Mouse (Mus musculus) urinary bladder, postnatal 10 days (tissue): Measurements from ENCODE around the gene Phrf1.

Source experiments
- DNase-seq: peaks from one replicate; pipeline ENCODE4 v3.0.0; 2022; ENCODE audit warnings: low spot score

The Phrf1 gene

DNA sequence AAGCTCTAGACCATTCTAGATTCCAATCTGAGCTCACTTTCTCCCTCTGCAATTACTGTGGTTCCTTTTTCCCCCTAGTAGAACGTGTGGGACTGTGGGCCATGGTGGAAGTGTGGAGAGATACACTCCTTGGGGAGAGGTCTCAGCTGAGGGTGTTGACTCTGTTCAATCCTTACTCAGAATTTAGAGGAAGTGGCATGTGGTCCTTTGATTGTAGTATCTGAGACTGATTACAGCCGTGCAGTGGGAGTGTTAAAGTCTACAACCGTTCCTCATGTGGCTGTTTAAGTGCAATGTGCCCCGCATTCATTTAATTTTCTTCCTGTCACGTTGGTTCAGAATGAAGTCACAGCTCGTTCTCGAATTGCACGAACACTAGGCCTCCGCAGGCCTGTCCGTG lies 27.6 kb downstream of the Phrf1 start:
- DNase-seq, result no peak

DNA sequence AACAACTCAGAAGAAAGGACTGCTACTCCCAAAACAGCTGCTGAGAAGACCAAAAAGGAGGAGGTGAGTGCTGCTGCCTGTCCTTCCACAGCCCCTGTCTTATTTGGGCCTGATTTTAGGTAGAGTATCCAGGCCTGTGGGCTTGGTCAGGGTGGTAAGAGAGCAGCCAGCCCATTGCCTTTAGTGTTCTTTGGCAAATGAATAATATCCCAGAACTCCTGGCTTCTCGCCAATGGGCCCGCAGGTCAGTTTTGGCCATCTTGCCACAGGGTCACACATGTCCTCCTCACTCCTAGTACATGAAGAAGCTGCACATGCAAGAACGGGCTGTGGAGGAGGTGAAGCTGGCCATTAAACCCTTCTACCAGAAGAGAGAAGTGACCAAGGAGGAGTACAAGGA lies 32.9 kb downstream of the Phrf1 start:
- DNase-seq, result no peak

DNA sequence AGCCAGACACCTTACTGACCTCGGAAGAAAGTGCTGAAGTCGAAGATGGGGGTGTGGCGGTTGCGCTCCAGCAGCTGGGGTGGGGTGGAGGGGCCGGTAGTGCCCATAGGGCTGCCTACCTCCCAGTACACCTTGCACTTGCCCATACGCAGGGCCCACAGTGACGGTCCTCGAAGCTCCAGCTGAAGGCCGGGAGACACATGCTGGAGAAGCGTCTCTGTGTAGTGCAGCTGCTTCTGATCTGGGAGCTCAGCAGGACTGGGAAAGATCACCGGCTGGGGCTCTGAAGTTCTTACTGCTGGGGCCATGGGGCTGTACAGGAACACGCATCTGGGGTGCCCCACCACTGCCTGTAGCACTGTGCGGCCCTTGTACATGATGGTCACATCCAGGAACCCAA lies 35.1 kb downstream of the Phrf1 start:
- DNase-seq, result no peak

DNA sequence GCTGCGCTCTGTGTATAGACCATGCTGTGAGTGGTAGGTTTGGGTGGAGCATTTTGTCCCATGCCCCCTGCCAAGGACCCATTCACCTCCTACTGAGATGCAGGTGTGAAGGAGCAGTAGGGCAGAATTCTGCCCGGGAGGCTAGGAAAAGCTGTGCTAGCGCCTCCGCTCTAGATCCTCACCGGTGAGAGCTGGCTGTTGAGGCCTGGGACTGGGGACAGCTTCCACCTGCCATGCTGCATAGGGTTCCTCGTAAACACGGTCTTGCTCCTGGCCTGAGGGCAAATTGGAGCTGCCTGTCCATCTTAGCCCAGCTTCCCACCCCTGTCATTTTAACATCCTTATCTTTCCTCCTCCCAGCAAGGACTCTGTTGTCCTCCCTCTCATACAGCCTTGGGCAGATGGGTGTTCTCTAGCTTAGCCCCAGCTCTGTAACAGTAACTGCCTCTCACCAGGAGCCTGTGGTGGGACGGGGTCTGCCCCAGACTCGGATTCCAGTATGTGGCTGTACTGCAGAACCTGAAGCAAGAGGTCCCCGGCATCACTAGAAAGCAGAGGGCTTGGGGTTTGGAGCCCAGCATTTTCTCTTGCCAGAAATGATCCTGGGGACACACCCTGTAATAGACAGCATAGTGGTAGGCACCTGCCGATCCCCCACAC lies 35.6 kb downstream of the Phrf1 start:
- no peak for DNase-seq

DNA sequence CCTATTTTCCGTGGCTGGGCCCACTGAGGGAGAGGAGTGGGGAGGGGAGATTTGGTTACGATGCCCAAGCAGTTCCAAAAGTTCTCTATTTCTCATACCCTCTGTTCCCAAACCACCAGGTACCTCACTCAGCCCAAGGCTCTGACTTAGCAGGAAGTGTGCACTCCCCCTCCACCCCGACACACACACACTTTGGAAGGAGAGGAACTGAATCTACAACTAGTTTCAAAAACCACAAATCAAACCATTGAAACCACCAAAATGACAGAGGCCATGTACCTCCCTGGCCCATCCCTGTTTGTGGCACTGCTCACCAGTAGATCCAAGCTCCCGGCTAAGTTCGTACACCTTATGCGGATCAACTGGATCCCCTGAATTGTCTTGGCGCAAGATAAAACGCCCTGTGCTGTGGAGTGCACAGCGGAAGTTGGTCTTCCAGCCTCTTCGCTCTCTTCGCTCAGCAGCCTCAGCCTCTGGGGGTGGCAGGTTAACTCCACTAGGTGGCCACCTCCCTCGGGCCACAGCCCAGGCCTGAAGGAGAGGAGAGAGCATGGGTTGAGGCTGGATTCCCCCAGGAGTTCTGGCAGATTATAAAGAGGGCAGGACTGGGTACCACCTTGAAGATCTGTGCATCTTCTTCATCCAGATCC lies 36.3 kb downstream of the Phrf1 start:
- DNase-seq, result no peak

DNA sequence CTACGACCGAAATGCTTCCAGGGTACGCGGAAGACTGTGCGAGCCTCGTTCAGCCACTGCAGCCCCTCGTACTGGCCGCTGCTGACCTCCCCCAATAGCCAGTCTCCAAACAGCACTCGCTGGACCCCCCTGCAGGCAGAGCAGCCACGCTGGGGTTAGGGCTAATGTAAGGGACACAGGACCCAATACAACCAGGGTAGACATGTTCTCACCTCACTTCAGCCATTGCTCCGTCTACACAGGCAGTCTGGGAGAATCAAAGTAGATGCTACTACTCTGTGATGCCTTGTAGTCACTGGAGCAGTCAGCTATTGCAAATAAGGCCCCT lies 36.8 kb downstream of the Phrf1 start:
- DNase-seq, result no peak

DNA sequence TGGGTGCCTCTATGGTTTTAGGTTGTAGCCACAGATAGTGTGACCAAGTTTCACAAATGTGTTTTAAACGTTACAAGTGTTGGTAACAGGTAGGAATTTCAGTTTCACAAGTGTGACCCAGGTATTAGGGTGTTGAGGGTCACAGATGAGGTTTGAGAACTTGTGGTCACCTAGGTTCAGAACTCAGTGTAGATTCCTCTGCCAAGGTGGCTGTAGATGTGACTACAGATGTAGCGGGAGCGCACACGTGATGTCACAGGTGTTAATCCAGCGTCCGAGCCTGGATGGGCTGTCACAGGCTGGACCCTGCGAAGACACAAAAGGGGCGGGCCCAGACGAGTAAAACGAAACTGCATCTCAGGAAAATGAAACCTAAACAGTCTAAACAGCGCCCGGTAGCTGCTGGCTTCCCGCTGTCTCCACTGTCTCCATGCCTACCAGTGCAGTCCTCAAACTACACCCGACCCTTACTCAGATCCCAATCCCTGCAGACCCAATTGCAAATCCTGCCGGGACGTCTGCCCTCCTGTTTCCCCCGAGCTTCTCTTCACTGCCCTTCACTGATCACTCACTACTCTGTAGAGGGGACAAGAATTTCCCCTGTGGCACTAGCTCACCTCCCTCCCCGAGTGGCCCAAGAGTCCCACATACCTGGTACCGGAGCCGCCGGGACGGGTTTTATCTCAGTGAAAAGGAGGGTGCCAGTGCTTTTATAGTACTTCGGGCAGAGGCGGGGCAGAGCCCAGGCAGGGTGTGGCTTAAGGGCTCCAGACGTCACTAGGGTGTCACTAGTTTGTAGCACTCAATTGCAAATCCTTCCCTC lies 37.4 kb downstream of the Phrf1 start, which contains the start of gene Irf7:
Gene Irf7, minus strand, starts transcription at position 743 of the 823 bp plus-strand sequence.
- DNase-seq, result no peak

DNA sequence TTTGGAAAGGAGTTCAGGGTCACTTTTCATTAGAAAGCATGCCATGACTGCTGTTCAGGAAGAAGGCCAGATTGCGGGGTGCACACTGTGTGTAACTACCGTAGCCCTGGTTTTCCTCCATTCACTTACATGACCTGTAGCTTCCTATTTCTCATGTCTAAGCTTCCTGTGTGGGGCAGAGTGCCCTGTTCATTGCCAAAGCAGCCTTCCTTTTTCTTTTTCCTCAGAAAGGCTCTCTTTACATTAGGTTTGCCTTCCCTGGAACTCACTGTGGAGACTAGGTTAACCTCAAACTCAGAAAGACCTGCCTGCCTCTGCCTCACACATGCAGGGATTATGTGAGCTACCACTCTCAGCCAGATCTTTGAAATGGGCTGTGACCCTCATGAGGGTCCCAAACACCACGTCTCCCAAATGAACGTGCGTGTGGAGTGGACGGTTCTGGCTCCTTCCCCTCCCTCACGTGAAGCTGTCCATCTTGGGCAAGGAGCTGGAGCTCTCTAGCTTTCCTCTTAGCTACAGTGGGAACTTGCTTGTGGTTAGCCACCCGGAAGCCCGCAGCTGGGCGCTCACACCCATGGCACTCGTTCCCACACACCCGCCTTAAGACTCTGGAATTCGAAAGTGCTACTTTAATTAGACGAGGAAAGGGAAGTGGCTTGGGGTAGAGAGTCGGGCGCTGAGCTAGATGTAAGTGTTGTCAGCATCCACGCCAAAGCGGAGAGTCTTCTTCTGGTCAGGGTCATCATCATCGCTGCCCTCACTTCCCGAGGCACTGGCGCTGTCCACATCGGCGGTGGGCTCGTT lies 40.1 kb downstream of the Phrf1 start:
- DNase-seq, result no peak

DNA sequence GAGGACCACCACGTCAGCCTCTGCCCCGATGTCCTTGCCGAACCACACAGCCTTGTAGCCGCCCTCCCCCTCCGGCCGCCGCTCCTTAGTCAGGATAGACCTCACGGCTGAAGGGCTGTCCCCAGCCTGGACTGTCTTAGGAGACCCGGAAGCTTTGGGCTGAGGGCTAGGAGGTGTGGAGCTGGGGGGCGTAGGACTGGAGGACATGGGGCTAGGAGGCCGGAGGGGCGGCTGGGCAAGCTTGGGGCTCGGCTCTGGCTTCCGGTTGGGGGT lies 40.6 kb downstream of the Phrf1 start:
- DNase-seq, result no peak

DNA sequence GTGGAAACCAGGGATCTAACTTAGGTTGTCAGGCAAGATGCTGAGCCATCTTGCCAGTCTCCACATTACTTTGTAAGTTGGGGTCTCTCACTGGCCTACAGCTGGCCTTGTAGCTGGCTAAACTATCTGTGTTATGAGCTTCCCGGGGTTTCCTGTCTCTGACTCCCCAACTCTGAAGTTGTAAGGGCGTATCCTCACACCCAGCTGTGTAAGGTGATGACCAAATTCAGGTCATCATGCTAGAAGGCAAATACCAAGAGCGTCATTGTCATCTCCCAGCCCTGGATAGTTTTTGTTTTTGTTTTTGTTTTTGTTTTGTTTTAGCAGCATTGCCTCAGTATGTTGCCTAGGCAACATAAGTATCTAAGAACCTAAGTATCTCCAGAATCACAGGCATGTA lies 42.0 kb downstream of the Phrf1 start:
- no peak for DNase-seq

DNA sequence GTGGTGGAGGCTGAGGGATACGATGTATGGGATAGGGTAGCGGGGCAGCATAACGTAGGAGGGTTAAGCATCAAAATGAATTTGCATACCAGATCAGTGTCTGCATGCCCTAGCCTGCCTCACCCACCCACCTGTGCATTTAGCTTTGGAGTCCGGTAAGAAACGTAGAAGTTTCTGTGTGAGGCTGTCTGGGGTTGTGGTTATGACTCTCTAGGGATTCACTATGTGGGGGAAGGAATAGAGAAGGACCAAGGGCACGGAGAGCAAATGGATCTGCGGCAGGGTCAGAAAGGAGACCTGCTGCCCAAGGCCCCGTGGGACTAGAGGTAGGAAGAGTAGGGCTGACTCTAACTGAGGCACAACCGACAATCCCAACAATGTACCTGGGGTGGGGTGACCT lies 46.8 kb downstream of the Phrf1 start:
- DNase-seq, result no peak

DNA sequence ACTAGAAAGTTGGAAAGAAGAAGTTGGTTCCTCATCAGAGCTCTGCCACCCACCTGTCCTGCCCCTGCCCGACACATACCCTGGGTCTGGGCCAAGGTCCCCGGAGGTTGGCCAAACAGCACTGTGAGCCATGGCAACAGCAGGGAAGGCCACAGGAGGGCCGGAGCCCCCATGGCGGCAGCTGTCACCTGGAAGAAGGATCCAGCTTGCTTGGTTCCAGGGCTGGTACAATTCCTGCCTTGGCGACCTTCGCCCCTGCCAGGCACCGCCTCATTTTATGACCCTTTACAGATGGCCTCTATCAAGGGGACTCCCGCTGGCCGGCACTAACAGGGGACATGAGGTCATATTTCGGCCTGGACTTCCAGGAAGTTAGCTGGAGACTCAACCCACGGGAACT lies 48.0 kb downstream of the Phrf1 start, which contains the start of gene Cdhr5:
Gene Cdhr5, minus strand, starts transcription at position 241 of the 400 bp plus-strand sequence.
- DNase-seq, result no peak

DNA sequence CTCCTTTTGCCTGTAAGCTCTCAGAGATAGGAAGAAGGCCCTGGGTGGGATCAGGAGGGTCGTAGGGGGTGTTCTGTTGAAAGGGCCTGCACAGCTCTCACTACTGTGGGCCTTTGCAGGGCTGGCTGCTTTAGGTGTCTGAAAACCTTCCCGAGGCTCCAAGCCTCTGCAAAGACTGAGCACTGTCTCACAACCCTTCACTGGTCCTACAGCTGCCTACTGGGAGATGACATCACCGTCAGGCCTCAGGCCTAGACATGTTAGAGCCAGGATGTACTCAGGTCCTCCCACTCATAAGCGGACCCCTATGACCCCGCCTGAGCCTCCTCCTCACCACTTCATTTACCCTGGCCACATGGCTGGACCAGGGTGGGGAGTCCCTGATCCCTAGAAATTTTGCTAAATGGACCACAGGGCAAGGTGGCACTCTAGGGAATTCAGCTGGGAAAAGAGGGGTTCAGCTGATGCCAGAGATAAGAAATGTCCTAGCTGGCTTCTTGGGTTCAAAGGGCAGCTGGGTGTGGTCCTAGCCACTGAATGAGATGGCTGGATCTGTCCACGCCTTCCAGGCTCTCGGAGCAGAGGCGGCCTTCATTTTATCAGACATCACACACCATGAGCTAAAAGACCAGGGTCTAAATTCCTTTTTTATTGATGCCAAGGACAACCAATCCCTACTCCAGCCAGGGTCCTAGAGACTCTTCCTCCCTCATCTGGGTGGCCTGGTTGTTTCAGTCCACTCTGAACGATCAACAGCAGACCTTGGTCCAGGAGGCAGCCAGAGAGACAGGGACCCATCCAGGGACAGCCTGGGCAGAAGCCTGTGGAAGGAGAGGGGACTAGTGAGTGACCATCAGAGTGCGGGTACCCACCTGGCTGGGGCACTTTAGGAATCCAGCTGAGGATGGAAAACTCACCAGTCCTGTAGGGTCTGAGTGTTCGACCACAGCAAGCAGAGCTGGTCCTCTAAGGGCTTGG lies 49.4 kb downstream of the Phrf1 start:
- no peak for DNase-seq

DNA sequence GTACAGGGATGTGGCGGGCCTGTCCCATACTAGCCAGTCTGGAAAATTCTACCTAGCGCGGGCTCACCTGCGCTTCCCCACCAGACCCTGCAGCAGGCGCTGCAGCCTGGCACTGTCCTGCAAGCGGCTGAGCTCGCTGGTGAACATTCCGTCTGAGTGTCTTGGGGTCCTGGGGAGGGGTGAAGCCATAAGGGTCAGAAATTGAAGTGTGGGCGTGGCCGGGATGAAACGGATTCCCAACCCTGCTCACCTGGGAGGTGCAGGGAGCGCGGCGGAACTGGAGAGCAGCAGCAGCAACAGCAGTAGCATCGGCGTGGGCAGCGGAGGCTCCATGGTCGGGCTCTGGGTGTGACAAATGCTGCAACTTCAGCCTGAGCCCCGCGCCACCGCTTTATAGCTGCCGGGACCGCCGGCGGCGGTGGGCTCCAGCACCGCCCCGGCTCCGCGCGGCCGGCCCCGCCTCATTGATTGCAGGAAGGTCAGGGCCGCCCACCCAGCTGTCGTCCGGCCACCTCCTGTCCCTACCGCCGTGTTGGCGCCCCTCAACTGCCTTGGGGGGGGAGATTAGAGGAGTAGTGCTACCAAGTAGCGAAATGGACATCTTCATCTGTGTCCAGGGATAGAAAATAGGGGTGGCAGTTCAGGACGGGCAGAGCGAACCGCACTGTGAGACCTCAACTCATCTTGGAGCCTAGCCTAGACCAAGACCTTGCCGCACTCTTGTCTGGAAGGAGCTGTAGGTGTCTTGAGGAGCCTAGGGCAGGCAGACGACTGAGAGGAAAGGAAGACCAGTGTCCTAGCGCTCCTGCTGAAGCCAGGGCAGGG lies 50.4 kb downstream of the Phrf1 start, which contains the start of gene Sct:
Gene Sct, minus strand, starts transcription at position 368 of the 825 bp plus-strand sequence.
- DNase-seq, result no peak

DNA sequence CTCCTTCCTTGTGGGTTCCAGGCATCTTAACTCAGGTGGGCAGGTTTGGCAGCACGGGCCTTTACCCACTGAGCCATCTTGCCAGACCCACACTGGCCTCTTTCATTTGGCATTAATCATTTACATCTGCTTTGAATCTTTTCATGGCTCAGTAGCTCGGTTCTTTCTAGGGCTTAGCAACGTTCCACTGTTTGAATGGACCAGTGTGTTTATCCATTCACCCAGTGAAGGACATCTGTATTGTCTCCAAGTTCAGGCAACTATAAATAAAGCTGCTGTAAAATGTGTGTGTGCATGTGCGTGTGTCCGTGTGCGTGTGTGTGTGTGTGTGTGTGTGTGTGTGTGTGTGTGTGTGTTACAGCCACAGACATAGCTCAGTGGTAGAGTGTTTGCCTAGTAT lies 52.9 kb downstream of the Phrf1 start:
- DNase-seq, result no peak

DNA sequence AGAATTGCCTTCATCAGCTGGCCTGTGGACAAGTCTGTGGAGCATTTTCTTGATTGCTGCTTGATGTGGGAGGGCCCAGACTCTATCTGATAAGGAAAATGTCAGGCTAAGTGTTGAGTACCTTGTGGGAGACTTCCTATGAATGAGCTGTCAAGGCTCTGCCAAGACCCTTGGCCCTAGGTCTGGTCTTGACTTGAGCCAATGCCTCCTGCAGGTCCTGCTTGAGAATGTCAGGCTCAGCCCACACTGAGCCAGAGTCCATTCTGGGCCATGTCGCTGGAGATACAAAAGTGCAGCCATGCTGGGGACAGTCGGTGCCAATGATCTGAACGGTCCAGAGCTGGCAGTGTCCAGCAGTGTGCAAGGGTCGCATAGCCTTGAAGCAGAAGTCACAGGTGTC lies 54.2 kb downstream of the Phrf1 start:
- DNase-seq, result no peak

DNA sequence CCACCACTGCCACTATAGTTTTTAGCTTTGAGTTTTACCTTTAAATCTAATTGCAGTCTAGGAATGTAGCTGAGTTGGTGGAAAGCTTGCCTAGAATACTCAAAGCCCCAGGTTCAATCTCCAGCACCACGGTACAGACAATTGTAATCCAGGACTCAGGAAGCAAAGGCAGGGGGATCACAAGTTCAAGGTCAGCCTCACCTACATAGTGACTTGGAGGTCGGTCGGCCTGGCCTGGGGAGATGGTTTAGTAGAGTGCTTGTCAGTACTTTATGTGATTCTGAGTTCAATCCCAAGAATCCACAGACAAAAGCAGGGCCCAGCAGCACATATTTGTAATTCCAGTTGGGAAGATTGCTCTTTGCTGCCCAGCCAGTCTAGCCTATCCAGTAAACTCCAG lies 59.5 kb downstream of the Phrf1 start:
- no peak for DNase-seq

DNA sequence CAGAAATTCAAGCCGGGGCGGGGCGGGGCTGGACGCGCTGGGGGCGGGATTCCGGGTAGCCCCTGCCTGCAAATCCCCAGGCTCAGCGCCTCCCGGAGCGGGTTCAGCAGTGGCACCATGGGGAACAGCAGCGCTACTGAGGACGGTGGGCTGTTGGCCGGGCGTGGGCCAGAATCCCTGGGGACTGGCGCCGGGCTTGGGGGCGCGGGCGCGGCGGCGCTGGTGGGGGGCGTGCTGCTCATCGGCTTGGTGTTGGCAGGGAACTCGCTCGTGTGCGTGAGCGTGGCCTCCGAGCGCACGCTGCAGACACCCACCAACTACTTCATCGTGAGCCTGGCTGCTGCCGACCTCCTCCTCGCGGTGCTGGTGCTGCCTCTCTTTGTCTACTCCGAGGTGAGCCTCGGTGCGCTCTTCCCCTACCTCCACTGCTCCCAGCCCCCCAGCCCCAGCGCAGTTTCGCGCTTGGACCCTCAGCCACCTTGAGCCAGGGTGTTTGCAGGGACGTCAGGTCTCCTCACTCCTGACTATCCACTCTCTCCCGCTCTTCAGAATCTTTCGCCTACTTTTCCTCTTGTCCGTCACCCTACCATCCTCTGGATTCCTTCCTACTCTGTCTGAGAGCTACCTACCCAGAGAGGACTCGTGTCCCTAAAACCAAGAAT lies 63.5 kb downstream of the Phrf1 start, which contains the start of gene Drd4:
Gene Drd4, plus strand, starts transcription at position 86 of the 662 bp plus-strand sequence.
- no peak for DNase-seq

DNA sequence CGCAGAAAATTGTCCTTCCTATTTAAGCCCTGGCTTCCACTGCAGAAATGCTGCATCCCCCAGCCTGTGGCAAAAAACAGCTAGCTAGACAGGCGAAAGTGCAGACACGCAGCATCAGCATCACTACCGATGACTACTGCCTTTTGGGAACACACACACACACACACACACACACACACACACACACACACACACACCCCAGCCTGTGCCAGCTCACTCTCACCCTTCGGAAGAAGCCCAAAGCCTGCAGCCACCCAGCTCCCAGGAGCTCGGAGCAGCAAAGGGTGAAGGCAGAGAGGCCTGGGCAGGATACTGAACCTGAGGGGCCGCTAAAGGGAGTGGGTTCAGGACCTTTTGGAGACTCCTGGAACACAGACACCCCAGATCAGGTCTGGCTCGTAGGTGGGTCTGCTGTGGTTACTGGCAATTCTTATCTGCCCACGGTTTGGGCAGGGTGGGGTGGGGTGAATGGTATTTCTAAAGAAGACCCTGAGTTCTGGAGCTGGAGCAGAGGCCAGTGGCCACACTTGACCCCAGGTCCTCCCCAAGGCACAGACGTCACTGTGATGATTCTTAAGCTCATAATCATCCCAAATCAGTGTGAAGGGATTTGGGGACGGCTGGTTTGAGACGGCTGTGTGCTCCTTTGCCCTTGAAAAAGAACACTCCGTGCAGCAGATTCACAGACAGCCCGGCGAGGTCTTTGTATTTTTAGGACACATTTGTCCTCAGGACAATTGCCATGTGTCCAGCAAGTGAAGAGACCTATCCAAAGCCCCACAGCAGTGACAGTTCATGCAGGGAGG lies 64.2 kb downstream of the Phrf1 start:
- DNase-seq, result no peak
